Mouse (Mus musculus): Measurements from ENCODE around the gene Kpnb1. TPM values are rescaled to one million over a fixed set of nuclear protein-coding genes. Genes with fewer than 3 reads are reported as not detected.
A peak's percentile ranks its signal among the peaks of the same experiment; 100 is the strongest.

The Kpnb1 gene
- polyA plus RNA-seq, 1 experiment from 2014 or later: 51.0 TPM

DNA sequence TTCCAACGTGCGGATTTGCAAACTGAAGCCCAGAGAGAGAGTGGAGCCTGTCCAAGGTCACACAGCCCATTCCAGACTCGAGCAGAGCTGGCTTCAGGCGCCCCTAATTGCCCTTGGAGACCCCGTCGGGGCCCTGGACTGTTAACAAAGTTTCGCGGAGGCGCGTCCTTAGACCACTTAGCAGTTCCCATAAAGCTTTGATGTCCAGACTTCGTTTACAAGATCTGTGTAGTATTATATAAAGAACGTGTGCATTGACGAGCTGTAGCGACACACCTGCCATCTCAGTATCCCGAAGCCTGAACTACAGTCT, 918 bp upstream of the Kpnb1 start:
- H3K9ac ChIP-seq (replicated peaks; ENCODE audit: low read length): peak overlapping the region; percentile 67
- H3K27me3 ChIP-seq (ENCODE audit: insufficient read depth, low read length): no peaks in the 10 kb centered on the region
- no peak for ATAC-seq (ENCODE audit: low FRiP score, low TSS enrichment)
- H3K4me3 ChIP-seq (ENCODE audit: low read length): peak overlapping the region; percentile 84
- H3K27ac ChIP-seq (ENCODE audit: low read length): peak overlapping the region; percentile 94
- peaks cover 27% of the 10 kb centered on the region for H3K4me1 ChIP-seq (ENCODE audit: insufficient read depth, low read length)
- H3K36me3 ChIP-seq (ENCODE audit: insufficient read depth, low read length): peaks cover 14% of the 10 kb centered on the region
- no peaks in the 10 kb centered on the region for H3K9me3 ChIP-seq (ENCODE audit: low read length)
- H3K4me2 ChIP-seq (replicated peaks; ENCODE audit: low read depth, low read length): peak overlapping the region; percentile 60
- WGBS: under 1% methylated on average over 15 of the region's 15 CpGs

DNA sequence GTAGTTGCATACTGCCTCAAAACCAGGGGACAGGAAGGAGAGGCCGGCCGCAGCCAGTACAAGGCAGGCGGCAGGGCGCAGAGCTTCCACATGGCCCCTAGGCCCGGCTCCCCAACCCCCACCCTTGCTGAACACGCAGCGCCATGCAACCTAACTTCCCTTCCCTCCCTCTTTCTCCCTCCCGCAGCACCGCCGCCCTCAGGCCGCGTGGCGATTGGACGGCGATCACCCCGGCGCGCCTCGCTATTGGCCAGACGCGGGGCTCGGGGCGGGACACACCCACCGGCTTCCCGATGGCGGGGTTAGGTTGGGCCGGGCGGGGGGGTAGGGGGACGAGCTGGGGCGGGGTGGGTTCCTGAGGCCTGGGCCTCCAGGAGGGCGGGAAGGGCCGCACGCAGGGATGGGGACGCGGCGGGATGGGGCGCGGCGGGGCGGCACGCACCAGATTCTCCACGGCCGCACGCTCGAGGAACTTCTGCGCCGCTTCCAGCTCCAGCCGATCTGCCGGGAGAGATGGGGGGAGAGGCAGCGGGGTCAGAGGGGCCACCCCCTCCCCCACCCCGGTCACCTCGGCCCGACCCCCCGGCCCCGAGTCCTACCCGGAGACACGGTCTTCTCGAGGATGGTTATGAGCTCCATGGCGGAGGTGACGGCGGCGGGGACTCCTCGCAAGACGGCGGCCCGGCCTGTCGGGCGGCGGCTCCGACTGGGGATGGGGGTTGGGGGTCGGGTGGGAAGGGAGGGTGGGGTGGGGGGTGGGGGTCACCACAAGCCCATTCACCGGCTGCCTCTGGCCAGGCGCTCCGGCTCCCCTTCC, 526 bp downstream of the Kpnb1 start:
- Histone ChIP-seq H3K4me2 (replicated peaks; ENCODE audit: low read depth, low read length) (peak overlapping the region; percentile 89), H3K4me3 (ENCODE audit: low read length) (peak overlapping the region; percentile 84), H3K9me3 (ENCODE audit: low read length) (no peaks in the 10 kb centered on the region), H3K36me3 (ENCODE audit: insufficient read depth, low read length) (peaks cover 29% of the 10 kb centered on the region), H3K4me1 (ENCODE audit: insufficient read depth, low read length) (peaks cover 27% of the 10 kb centered on the region), H3K27ac (ENCODE audit: low read length) (peak overlapping the region; percentile 98), H3K27me3 (ENCODE audit: insufficient read depth, low read length) (no peaks in the 10 kb centered on the region), H3K9ac (replicated peaks; ENCODE audit: low read length) (peak overlapping the region; percentile 95)
- peak; percentile 80 for ATAC-seq (ENCODE audit: low FRiP score, low TSS enrichment)
- WGBS: under 1% methylated on average over 40 of the region's 74 CpGs

DNA sequence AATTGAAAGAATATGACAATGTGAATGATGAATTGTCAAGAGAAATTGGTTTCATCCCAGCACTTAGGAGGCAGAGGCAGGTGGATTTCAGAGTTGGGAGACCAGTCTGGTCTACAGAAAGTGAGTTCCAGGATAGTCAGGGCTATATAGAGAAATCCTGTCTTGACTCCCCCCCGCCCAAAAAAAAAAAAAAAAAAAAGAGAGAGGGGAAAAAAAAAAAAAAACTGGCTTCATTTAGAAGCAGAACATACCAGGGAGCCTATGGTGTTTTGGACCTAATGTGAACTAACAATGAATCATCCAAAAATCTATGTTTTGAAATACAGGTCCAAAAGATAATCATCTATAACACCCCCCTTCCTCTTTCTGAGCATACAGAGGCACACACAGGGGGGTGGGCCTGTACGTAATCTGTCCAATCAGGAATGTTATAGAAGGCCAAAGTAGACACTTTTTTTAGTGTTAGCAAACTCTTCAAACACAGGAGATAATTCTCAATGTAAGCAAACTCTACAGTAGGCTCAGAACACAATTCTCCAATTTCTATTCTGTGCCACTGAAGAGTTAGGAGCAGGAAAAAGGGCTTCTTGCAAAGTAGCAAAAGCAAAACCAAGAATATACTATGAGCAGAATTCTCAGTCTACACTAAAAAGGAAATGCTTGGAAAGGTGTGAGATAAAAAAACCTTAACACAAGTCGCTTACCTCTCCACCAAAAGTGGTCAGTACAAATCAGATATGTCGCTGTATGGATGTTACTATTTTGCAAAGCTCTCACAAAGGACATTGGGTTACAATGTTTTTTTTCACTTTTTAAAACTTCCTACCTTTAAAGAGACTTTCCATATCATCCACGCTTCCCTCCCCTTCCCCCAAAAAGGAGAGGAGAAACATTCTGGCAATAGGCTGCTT, 1.7 kb downstream of the Kpnb1 start:
- Histone ChIP-seq H3K4me1 (ENCODE audit: insufficient read depth, low read length) (peaks cover 27% of the 10 kb centered on the region), H3K36me3 (ENCODE audit: insufficient read depth, low read length) (peaks cover 40% of the 10 kb centered on the region), H3K4me3 (ENCODE audit: low read length) (peak overlapping the region; percentile 84), H3K9me3 (ENCODE audit: low read length) (no peaks in the 10 kb centered on the region), H3K4me2 (replicated peaks; ENCODE audit: low read depth, low read length) (peak overlapping the region; percentile 89), H3K9ac (replicated peaks; ENCODE audit: low read length) (peak overlapping the region; percentile 81), H3K27me3 (ENCODE audit: insufficient read depth, low read length) (no peaks in the 10 kb centered on the region), H3K27ac (ENCODE audit: low read length) (no peak overlapping the region; the same call in 1 of the 2 replicates)
- WGBS: 56% methylated on average over 5 of the region's 5 CpGs
- no peak for ATAC-seq (ENCODE audit: low FRiP score, low TSS enrichment)

DNA sequence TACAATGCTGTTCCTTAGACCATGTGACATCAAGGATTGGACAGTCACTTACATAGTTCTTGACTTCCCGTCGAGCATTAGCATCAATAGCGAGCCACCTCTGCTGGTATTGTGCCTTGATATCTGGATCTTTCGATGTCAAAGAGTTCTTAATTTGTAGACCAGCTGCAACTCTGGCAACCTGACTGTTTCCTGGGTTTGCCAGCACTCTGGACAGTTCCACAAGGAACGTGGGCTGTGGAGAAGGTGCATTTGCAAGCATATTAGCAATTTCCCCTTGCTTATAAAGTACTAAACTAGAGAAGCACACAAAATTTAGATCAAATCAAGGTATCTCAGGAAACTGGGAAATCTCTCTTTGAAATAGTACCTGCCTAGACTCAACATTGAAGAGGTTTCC, 2.8 kb downstream of the Kpnb1 start:
- no peak overlapping the region for H3K9ac ChIP-seq (replicated peaks; ENCODE audit: low read length)
- no peak overlapping the region for H3K27ac ChIP-seq (ENCODE audit: low read length)
- no peak for ATAC-seq (ENCODE audit: low FRiP score, low TSS enrichment)
- peaks cover 27% of the 10 kb centered on the region for H3K4me1 ChIP-seq (ENCODE audit: insufficient read depth, low read length)
- 75% methylated on average over 5 of the region's 5 CpGs for WGBS
- no peaks in the 10 kb centered on the region for H3K9me3 ChIP-seq (ENCODE audit: low read length)
- H3K4me3 ChIP-seq (ENCODE audit: low read length): no peak overlapping the region
- H3K27me3 ChIP-seq (ENCODE audit: insufficient read depth, low read length): no peaks in the 10 kb centered on the region
- peaks cover 51% of the 10 kb centered on the region for H3K36me3 ChIP-seq (ENCODE audit: insufficient read depth, low read length)
- no peak overlapping the region for H3K4me2 ChIP-seq (replicated peaks; ENCODE audit: low read depth, low read length)

GRCm38 (mm10) chr11:97182446-97182845, 5.2 kb downstream of the Kpnb1 start:
- H3K27me3 ChIP-seq (ENCODE audit: insufficient read depth, low read length): no peaks in the 10 kb centered on the region
- H3K4me3 ChIP-seq (ENCODE audit: low read length): no peak overlapping the region
- 82% methylated on average over 3 of the region's 3 CpGs for WGBS
- no peak overlapping the region for H3K4me2 ChIP-seq (replicated peaks; ENCODE audit: low read depth, low read length)
- no peak overlapping the region for H3K9ac ChIP-seq (replicated peaks; ENCODE audit: low read length)
- no peak for ATAC-seq (ENCODE audit: low FRiP score, low TSS enrichment)
- peaks cover 20% of the 10 kb centered on the region for H3K4me1 ChIP-seq (ENCODE audit: insufficient read depth, low read length)
- no peaks in the 10 kb centered on the region for H3K9me3 ChIP-seq (ENCODE audit: low read length)
- no peak overlapping the region for H3K27ac ChIP-seq (ENCODE audit: low read length)
- peaks cover 71% of the 10 kb centered on the region for H3K36me3 ChIP-seq (ENCODE audit: insufficient read depth, low read length)

DNA sequence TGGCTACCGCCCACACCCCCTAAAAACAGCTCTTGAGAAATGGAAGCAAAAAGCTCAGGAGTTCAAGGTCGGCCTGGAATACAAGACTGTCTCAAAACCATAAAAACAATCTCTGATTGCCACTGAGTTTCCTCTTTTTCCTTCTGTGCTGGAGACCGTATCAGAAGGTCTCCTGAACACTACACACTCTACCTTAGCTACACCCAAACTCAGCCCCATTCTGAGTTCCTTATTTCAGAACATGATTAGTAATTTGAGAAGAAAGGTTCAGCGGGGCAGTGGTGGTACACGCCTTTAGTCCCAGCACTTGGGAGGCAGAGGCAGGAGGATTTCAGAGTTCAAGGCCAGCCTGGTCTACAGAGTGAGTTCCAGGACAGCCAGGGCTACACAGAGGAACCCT, 6.6 kb downstream of the Kpnb1 start:
- H3K27me3 ChIP-seq (ENCODE audit: insufficient read depth, low read length): no peaks in the 10 kb centered on the region
- WGBS: 78% methylated on average over 5 of the region's 5 CpGs
- H3K4me2 ChIP-seq (replicated peaks; ENCODE audit: low read depth, low read length): no peak overlapping the region
- peaks cover 83% of the 10 kb centered on the region for H3K36me3 ChIP-seq (ENCODE audit: insufficient read depth, low read length)
- no peak overlapping the region for H3K4me3 ChIP-seq (ENCODE audit: low read length)
- H3K27ac ChIP-seq (ENCODE audit: low read length): no peak overlapping the region
- no peak overlapping the region for H3K9ac ChIP-seq (replicated peaks; ENCODE audit: low read length)
- no peak for ATAC-seq (ENCODE audit: low FRiP score, low TSS enrichment)
- peaks cover 14% of the 10 kb centered on the region for H3K4me1 ChIP-seq (ENCODE audit: insufficient read depth, low read length)
- H3K9me3 ChIP-seq (ENCODE audit: low read length): no peaks in the 10 kb centered on the region

- H3K36me3 ChIP-seq (ENCODE audit: insufficient read depth, low read length): peaks cover 88% of the 10 kb centered on the region
- H3K9me3 ChIP-seq (ENCODE audit: low read length): no peaks in the 10 kb centered on the region
- no peak overlapping the region for H3K9ac ChIP-seq (replicated peaks; ENCODE audit: low read length)
- no peak overlapping the region for H3K4me3 ChIP-seq (ENCODE audit: low read length)
- H3K27me3 ChIP-seq (ENCODE audit: insufficient read depth, low read length): no peaks in the 10 kb centered on the region
- no peak overlapping the region for H3K4me2 ChIP-seq (replicated peaks; ENCODE audit: low read depth, low read length)
- no peak for ATAC-seq (ENCODE audit: low FRiP score, low TSS enrichment)
- WGBS: 90% methylated on average over 2 of the region's 2 CpGs
- no peaks in the 10 kb centered on the region for H3K4me1 ChIP-seq (ENCODE audit: insufficient read depth, low read length)
- H3K27ac ChIP-seq (ENCODE audit: low read length): no peak overlapping the region
Observed at GRCm38 (mm10) chr11:97178198-97178597, 9.5 kb downstream of the Kpnb1 start.

DNA sequence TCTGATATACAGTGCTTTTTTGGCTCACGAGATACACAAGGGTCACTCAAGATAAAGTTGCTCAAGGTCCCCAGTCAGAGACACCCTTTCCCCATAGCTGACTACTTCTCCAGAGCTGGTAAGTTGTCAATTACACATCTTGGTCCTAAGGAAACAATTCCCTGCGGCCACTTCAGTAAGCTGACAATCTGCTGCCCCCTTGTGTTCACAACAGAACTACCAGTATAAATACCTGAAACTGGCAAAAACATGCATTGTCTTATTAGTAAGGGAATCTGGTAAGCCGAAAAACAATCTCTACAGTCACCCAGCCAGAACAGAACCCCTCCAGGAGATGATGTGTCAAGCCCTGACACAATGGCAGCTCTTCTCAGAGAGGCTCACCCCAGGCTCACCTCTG, 10.8 kb downstream of the Kpnb1 start:
- no peaks in the 10 kb centered on the region for H3K27me3 ChIP-seq (ENCODE audit: insufficient read depth, low read length)
- no peak for ATAC-seq (ENCODE audit: low FRiP score, low TSS enrichment)

DNA sequence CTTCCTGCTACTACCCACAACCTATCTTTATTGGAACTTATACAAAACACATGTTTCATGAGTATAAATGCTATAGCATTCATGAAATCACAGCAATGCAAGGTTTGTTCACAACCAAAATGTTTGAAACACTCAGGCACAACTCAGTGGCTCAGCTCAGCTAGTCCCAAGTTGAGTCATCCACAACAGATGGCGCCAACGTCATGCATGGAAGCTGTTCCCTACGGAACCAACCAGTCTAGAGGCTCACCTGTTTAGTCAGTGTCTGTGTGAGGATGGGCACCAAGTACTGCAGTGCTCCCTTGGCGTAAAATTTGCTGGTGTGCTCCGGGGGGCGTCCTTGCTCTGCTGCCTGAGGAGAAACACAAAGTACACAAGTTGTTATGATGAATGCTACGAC, 12.2 kb downstream of the Kpnb1 start:
- 94% methylated on average over 7 of the region's 7 CpGs for WGBS
- H3K27me3 ChIP-seq (ENCODE audit: insufficient read depth, low read length): no peaks in the 10 kb centered on the region
- peaks cover 85% of the 10 kb centered on the region for H3K36me3 ChIP-seq (ENCODE audit: insufficient read depth, low read length)
- H3K4me3 ChIP-seq (ENCODE audit: low read length): no peak overlapping the region
- no peak overlapping the region for H3K27ac ChIP-seq (ENCODE audit: low read length)
- H3K4me2 ChIP-seq (replicated peaks; ENCODE audit: low read depth, low read length): no peak overlapping the region
- no peaks in the 10 kb centered on the region for H3K4me1 ChIP-seq (ENCODE audit: insufficient read depth, low read length)
- H3K9me3 ChIP-seq (ENCODE audit: low read length): no peaks in the 10 kb centered on the region
- no peak for ATAC-seq (ENCODE audit: low FRiP score, low TSS enrichment)
- no peak overlapping the region for H3K9ac ChIP-seq (replicated peaks; ENCODE audit: low read length)

More for the DNA sequence above, 10.8 kb downstream of the Kpnb1 start:
- 39% methylated on average over 3 of the region's 3 CpGs for WGBS
- no peaks in the 10 kb centered on the region for H3K9me3 ChIP-seq (ENCODE audit: low read length)
- H3K36me3 ChIP-seq (ENCODE audit: insufficient read depth, low read length): peaks cover 85% of the 10 kb centered on the region
- H3K9ac ChIP-seq (replicated peaks; ENCODE audit: low read length): no peak overlapping the region
- H3K4me2 ChIP-seq (replicated peaks; ENCODE audit: low read depth, low read length): no peak overlapping the region
- H3K27ac ChIP-seq (ENCODE audit: low read length): no peak overlapping the region
- no peaks in the 10 kb centered on the region for H3K4me1 ChIP-seq (ENCODE audit: insufficient read depth, low read length)
- no peak overlapping the region for H3K4me3 ChIP-seq (ENCODE audit: low read length)

GRCm38 (mm10) chr11:97160341-97160740, 27.3 kb downstream of the Kpnb1 start:
- no peak for ATAC-seq (ENCODE audit: low FRiP score, low TSS enrichment)
- H3K4me1 ChIP-seq (ENCODE audit: insufficient read depth, low read length): no peaks in the 10 kb centered on the region
- WGBS: 88% methylated on average over 6 of the region's 6 CpGs

More at GRCm38 (mm10) chr11:97160341-97160740, 27.3 kb downstream of the Kpnb1 start:
- Histone ChIP-seq H3K27me3 (ENCODE audit: insufficient read depth, low read length) (no peaks in the 10 kb centered on the region), H3K36me3 (ENCODE audit: insufficient read depth, low read length) (peaks cover 82% of the 10 kb centered on the region), H3K27ac (ENCODE audit: low read length) (no peak overlapping the region), H3K4me3 (ENCODE audit: low read length) (no peak overlapping the region), H3K9me3 (ENCODE audit: low read length) (no peaks in the 10 kb centered on the region), H3K9ac (replicated peaks; ENCODE audit: low read length) (no peak overlapping the region), H3K4me2 (replicated peaks; ENCODE audit: low read depth, low read length) (no peak overlapping the region)

Data from kidney, embryonic 16.5 days (tissue).